ENCODE assay signal across 16 mouse cellular contexts in genomic region chr17:70836820-70837219, GRCm38 (mm10). TPM values are rescaled to one million over a fixed set of nuclear protein-coding genes. Genes with fewer than 3 reads are reported as not detected.
DNase-seq lines count a peak whose midpoint lies in the region; ATAC-seq and TF ChIP-seq lines count a peak whose summit lies in the region.
"Had no signal": no experiment of that assay in that cellular context is flagged by ENCODE, and none has a peak within 500 bp of the region (broad histone marks: within the 10 kb centered on the region; RNA-seq: fewer than 3 reads in every experiment).

No protein-coding gene starts in this region.

- peaks cover 31% of the 10 kb centered on the region for H3K36me3 ChIP-seq in embryonic facial prominence, embryonic 14.5 days (ENCODE audit: control insufficient read depth, insufficient read depth, low read length)
- peaks cover 51% of the 10 kb centered on the region for H3K36me3 ChIP-seq in embryonic facial prominence, embryonic 10.5 days (replicated peaks)
- no peaks in the 10 kb centered on the region for H3K36me3 ChIP-seq in hindbrain, embryonic 16.5 days (ENCODE audit: control insufficient read depth, insufficient read depth, low read length)

- WGBS in embryonic facial prominence, embryonic 14.5 days, result 57% methylated on average over 7 of the region's 7 CpGs
- WGBS in embryonic facial prominence, embryonic 10.5 days, result 61% methylated on average over 7 of the region's 7 CpGs
- 85% methylated on average over 7 of the region's 7 CpGs for WGBS in cerebellum, adult 2 months
- WGBS in hindbrain, embryonic 16.5 days, result 47% methylated on average over 7 of the region's 7 CpGs

- no peak for TF ChIP-seq CTCF in cerebellum, adult 2 months (IDR thresholded peaks at IDR 0.05; ENCODE audit: borderline replicate concordance, insufficient read depth, low read depth, low read length)

- peak; percentile 75 for ATAC-seq in embryonic facial prominence, embryonic 14.5 days (ENCODE audit: low read depth)
- ATAC-seq in erythroid progenitor cell, adult 5-6 weeks (replicated peaks; ENCODE audit: low FRiP score, poor library complexity, severe bottlenecking), result no peak
- ATAC-seq in hindbrain, embryonic 16.5 days, result no peak
- ATAC-seq: midbrain, embryonic 13.5 days had no signal

- H3K4me1 ChIP-seq in embryonic facial prominence, embryonic 14.5 days (ENCODE audit: control insufficient read depth, insufficient read depth, low read length), result peaks cover 8% of the 10 kb centered on the region
- peaks cover 20% of the 10 kb centered on the region for H3K4me1 ChIP-seq in embryonic facial prominence, embryonic 10.5 days
- no peaks in the 10 kb centered on the region for H3K4me1 ChIP-seq in cerebellum, adult 2 months (ENCODE audit: control insufficient read depth, insufficient read depth, low read length)
- H3K4me1 ChIP-seq in hindbrain, embryonic 16.5 days (ENCODE audit: control insufficient read depth, insufficient read depth, low read depth, low read length), result peaks cover 11% of the 10 kb centered on the region

- no peaks in the 10 kb centered on the region for H3K9me3 ChIP-seq in embryonic facial prominence, embryonic 14.5 days (ENCODE audit: control insufficient read depth, low read length)
- H3K9me3 ChIP-seq in embryonic facial prominence, embryonic 10.5 days, result no peaks in the 10 kb centered on the region
- H3K9me3 ChIP-seq in hindbrain, embryonic 16.5 days (ENCODE audit: control insufficient read depth, low read length), result no peaks in the 10 kb centered on the region
- H3K9me3 ChIP-seq: midbrain, embryonic 13.5 days had no signal

- H3K27ac ChIP-seq in embryonic facial prominence, embryonic 14.5 days (replicated peaks; ENCODE audit: low read depth, low read length), result no peak overlapping the region
- no peak overlapping the region for H3K27ac ChIP-seq in embryonic facial prominence, embryonic 10.5 days (replicated peaks)
- no peak overlapping the region for H3K27ac ChIP-seq in cerebellum, adult 2 months (ENCODE audit: insufficient read depth, low read length)
- H3K27ac ChIP-seq in hindbrain, embryonic 16.5 days (ENCODE audit: low read depth, low read length), result no peak overlapping the region
- H3K27ac ChIP-seq: hindbrain, embryonic 14.5 days; liver, embryonic 14.5 days; midbrain, embryonic 13.5 days had no signal

- no peak for TF ChIP-seq POLR2A in cerebellum, adult 2 months (IDR thresholded peaks at IDR 0.05; ENCODE audit: borderline replicate concordance, insufficient read depth, low read length)

- H3K4me2 ChIP-seq in embryonic facial prominence, embryonic 14.5 days (ENCODE audit: low read depth, low read length), result no peak overlapping the region
- H3K4me2 ChIP-seq in hindbrain, embryonic 16.5 days (ENCODE audit: low read length), result no peak overlapping the region
- H3K4me2 ChIP-seq: hindbrain, embryonic 14.5 days; midbrain, embryonic 13.5 days had no signal

- H3K4me3 ChIP-seq in embryonic facial prominence, embryonic 14.5 days (ENCODE audit: low read depth, low read length), result no peak overlapping the region
- H3K4me3 ChIP-seq in embryonic facial prominence, embryonic 10.5 days, result no peak overlapping the region
- H3K4me3 ChIP-seq in cerebellum, adult 2 months (replicated peaks; ENCODE audit: insufficient read depth, low read depth, low read length), result no peak overlapping the region
- no peak overlapping the region for H3K4me3 ChIP-seq in hindbrain, embryonic 16.5 days (ENCODE audit: low read length)
- H3K4me3 ChIP-seq: midbrain, embryonic 13.5 days had no signal

- no peaks in the 10 kb centered on the region for H3K27me3 ChIP-seq in embryonic facial prominence, embryonic 14.5 days (replicated peaks; ENCODE audit: control insufficient read depth, insufficient read depth, low read length)
- H3K27me3 ChIP-seq in embryonic facial prominence, embryonic 10.5 days (replicated peaks; ENCODE audit: low read depth, poor library complexity, severe bottlenecking), result peaks cover 44% of the 10 kb centered on the region
- no peaks in the 10 kb centered on the region; the same call in 1 of the 2 replicates for H3K27me3 ChIP-seq in cerebellum, adult 2 months (ENCODE audit: control insufficient read depth, insufficient read depth, low read length)
- H3K27me3 ChIP-seq in hindbrain, embryonic 16.5 days (replicated peaks; ENCODE audit: control insufficient read depth, insufficient read depth, low read length), result no peaks in the 10 kb centered on the region
- H3K27me3 ChIP-seq: midbrain, embryonic 13.5 days had no signal

- no peak for DNase-seq in embryonic facial prominence, embryonic 14.5 days (ENCODE audit: low spot score)
- DNase-seq in embryonic facial prominence, embryonic 10.5 days (ENCODE audit: low spot score), result no peak
- peak; percentile 60 for DNase-seq in urinary bladder, postnatal 14 days (ENCODE audit: low spot score)
- no peak for DNase-seq in urinary bladder, adult 2 months (ENCODE audit: low spot score)
- peak; percentile 64 to 68 for DNase-seq in adrenal gland, postnatal 36 days
- no peak for DNase-seq in cerebellum, adult 2 months
- DNase-seq: cerebellum, adult 9-11 months; heart, adult 18-20 months; kidney, postnatal 25 days; lung, postnatal 36 days; thymus, postnatal 25 days had no signal

- H3K9ac ChIP-seq in embryonic facial prominence, embryonic 14.5 days (ENCODE audit: low read depth, low read length), result no peak overlapping the region
- H3K9ac ChIP-seq in hindbrain, embryonic 16.5 days (ENCODE audit: low read depth, low read length), result no peak overlapping the region
- H3K9ac ChIP-seq: hindbrain, embryonic 14.5 days; liver, embryonic 14.5 days; midbrain, embryonic 13.5 days had no signal

RNA-seq across cellular contexts. Expression of gene Tgif1, which starts 16.5 kb away (rescaled TPM):
- 47.2 and 50.1 TPM in 2 replicates for polyA plus RNA-seq in embryonic facial prominence, embryonic 14.5 days (2014; fragmentation: Nextera tagmentation; extraction: Ambion mirVana)
- 110 and 112 TPM in 2 replicates for polyA plus RNA-seq in embryonic facial prominence, embryonic 10.5 days (2016; fragmentation: Nextera tagmentation; extraction: Ambion mirVana)
- 77.2 and 79.5 TPM in 2 replicates for polyA plus RNA-seq in urinary bladder, adult 2 months (2012; rRNA removed)
- total RNA-seq in adrenal gland, postnatal 36 days (2021), result 10 to 100 TPM; 42.0 to 48.8 TPM
- total RNA-seq in erythroid progenitor cell, adult 5-6 weeks (2015; ENCODE audit: low replicate concordance), result 17.6 and 34.6 TPM in 2 replicates
- total RNA-seq in erythroid progenitor cell, adult 5-6 weeks (2017; ENCODE audit: low replicate concordance), result 1.8 and 4.2 TPM in 2 replicates
- 3.5 and 4.0 TPM in 2 replicates for polyA plus RNA-seq in cerebellum, adult 2 months (2012; rRNA removed)
- polyA plus RNA-seq in hindbrain, embryonic 16.5 days (2015; fragmentation: Nextera tagmentation; extraction: Ambion mirVana), result 13.2 and 14.5 TPM in 2 replicates

Comparison
In these comparisons a context has a peak if more than half of its experiments do, and no peak if none do; other contexts are left out.
1. DNase-seq: peak in urinary bladder, postnatal 14 days (single experiment) and adrenal gland, postnatal 36 days (2 of 2); none in embryonic facial prominence, embryonic 14.5 days (single experiment), embryonic facial prominence, embryonic 10.5 days (single experiment), urinary bladder, adult 2 months (single experiment) and cerebellum, adult 2 months (0 of 2).